Mouse (Mus musculus): ENCODE data around the gene Hcls1. TPM values are rescaled to one million over a fixed set of nuclear protein-coding genes. Genes with fewer than 3 reads are reported as not detected.

Hcls1 gene
- total RNA-seq, 2 experiments from 2014 or later: 2.8 to 3.7 TPM

DNA sequence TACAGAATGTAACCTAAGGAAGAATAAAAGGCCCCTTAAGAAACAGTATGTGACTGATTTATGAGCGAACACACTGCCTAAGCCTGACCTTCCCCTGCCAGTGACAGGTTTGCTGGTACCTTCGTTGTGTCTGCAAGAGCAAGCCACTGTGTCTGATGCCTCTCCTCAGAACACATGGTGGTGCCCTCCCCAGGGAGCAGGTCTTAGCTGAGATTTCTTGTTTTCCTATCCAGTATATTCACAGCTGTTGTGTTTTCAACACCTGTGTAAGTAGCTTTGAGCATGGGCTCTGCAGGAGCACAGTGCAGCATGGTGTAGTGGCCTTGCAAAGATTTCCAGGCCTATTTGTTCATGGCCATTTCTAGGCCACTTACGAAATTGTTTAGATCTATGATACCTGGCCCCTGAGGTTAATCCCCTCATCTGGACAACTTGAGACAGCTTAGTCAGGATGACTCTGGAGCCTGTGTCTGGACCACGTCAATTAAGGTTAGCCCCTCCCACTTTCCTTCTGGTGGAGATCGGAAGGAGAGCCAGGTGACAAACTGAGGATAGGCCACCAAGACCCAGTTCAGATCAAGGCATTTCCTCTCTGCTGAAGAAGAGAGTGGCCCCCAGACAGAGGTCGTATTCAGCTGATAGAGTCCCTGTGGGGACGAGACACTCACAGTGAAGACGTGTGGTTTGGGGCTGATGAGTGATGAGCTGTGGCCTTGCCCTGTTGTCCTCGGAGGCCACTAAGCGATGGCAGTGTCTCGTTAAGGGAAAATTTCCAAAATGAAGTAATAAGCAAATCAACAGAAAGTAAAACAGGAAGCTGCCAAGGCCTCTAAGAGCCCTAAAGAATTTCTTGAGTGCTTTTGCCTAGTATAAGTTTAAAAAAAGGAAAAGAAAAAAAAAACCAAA, 4.3 kb upstream of the Hcls1 start:
- DNase-seq: no peak

DNA sequence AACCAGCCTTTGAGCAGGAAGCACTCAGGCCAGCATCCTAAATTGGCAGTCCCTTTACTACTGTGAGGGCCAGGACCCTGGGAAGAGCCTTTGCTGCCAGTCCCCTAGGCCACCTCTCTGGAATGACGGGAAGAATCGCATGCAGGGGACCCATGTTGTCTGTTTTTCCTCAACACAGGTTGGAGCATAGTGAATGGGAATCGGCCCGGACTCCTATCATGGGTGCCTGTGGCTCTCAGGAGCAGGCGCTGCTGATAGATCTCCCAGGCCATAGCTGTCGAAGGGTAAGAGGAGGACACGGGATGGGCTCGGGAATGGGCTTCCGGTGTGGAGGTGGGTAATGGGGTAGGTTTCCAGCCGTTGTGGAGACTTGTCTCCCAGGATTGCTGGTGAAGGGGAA, 3.4 kb upstream of the Hcls1 start:
- no peak for DNase-seq

DNA sequence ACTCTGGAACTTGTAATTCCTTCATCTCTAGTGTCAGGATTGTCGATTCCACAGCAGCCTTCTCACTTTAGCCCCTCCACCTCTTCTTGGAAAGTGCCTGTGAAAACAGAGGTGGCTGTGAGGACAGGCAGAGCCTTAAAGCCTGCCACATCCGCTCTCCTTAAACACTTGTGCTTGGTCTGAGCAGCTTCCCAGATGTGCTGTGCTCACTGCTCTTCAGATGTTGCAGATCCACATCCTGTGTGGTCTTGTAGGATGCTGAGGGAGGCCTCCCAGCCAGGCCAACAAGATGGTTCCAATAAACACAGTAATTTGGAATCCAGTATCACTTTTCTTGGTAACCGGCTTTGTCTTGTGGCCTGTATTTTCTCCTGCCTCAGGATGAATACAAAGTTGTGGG, 2.8 kb upstream of the Hcls1 start:
- no peak for DNase-seq

DNA sequence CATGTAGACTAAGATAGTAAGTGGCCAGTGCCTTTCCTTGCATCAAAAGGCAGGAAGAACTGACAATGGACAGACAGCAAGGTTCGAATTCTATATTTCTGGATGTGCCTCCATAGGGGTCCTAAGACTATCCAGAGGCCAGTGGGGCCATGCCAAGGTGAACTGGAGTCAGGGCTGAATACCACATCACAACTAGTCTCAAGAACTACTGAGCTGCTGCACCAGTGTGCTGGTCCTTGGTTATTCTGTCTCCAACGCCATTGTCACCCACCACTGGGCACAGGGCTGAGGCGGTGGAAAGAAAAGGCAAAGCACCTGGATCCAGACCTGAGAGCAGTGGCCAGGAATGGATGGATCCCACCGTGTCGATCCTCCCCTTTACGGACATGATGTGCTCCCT, 2.2 kb upstream of the Hcls1 start:
- no peak for DNase-seq

DNA sequence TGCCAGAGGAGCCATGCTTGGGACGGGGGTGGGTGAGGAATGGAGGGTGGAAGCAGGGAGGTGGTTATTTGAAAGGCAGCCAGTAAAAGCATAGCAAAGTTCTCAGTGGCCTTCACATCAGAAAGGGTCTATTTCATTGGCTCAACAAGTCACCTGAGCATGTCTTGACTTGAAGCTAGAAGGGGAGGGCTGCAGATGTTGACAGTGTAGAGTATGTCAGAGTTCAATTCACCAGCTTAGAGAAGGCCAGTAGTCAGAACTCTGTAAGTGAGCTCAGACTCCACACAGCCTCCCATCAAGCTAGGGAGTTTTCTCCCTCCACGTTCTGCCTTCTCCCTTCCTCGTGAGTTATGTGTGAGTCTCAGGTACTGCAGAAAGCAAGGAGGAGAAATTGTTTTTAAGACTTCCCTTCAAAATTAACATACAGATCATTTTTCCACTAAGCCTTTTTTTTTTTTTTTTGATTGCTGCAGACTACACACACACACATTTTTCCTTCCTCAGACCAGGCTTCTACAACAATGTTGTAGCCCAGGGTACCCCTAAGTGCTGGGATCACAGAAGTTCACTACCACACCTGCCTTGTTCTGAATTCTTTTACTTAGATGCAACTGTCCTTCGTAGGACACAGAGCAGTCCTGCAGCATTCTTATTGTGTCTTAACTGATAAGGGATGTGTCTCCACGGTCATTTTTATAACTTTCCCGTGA, 497 bp upstream of the Hcls1 start:
- no peak for DNase-seq

DNA sequence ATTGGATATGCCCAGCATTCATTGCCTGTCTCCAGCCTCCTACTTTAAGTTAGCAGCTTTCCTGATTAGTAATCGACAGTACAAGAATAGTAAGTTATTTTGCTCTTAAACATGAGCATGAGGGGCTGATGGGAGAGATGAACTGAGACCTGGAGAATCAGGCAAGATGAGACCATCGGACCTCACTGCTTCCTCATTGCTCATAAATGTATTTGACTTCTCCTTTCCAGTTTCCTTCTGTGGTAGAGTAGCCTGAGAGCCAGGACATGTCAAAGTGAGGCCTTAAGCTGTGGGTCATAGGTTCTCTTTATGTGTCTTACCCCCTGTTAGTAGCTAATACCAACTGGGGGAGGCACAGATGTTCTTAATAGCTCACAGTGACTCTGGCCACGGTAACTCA, 1.0 kb downstream of the Hcls1 start:
- no peak for DNase-seq

DNA sequence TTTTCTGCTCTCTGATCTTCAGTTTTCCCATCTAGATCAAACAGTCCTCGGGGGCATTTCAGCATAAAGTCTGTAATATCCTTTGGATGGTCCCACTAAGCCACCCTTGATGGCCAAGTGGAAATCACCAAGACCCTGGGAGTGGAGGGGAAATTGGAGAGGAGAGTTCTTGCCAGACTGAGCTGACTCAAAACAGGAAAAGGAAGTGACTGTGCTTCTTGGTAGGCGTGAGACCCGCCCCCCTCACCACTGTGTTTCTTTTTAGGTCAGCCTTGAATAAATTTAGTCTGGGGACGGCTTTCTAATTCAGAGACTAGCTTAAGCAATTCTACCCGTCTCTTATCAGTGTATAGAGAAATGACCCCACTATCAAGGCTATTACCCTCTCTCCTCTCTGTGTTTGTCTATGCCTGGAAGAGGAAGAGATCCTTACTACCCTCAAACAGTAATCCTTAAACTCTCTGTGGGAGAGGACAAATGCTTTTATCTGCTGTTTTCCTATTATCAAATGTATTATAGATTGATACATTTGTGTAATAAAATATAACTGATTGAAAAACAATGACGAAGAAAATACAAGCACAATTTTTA, 6.4 kb downstream of the Hcls1 start:
- DNase-seq: no peak

DNA sequence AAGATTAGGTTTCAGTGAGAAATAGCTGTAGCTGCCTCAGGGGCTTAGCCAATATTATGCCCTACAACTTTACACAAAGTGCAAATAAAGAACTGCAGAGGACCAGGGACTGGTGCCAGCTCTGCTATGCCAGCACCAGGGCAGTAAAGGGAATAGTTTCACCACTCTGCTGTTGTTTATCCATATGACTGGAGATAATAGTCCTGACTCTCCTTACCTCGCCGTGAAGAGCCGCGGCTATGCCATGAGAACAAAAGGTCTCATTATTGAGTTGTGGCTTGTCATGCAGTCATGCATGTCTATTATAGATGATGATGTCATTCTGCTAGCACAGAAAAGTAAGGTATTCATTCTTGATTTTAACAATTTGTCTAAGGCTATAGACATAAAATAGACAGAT, 7.1 kb downstream of the Hcls1 start:
- no peak for DNase-seq

DNA sequence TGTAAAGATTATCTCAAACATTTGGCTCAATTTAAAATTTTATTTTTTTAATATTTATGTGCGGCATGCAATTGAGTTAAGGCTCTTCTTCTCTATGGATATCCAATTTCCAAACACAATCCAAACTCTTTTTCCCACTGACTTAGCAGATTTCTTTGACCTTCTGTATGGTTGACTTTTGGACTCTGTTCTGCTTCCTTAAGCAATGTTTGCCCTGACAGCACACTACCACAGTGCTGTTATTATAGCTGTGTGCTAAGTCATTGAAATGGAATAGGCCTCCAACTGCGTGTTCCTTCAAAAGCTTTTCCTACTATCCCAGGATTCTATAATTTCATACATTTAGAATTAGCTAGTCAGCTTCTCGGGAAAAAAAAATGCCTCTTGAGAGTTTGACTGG, 8.8 kb downstream of the Hcls1 start:
- DNase-seq: no peak

DNA sequence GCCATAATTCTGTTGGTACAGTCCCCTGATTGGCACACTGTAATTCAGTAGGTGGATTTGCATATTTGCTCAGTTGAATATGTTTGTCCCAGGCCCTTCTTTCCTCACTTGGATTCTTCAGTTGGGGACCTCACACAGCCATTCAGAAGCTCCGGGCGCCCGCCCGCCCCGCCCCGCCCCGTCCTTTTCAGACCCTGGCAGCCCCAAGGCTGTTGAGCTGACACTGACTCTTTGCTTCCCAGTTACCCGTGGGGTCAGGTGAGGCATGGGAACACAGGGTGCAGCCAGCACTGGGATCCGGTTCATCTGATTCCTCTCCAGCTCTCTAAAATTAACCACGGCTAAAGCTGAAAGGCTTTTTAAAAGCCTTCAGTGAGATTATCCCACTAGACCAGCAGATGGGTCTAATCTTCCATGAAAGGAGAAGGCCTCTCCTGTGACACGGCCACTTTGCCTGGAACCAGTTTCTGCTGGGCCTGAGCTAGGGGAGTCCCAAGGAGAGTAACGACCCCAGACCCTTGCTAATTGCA, 10.2 kb downstream of the Hcls1 start:
- peak; percentile 85 for DNase-seq

DNA sequence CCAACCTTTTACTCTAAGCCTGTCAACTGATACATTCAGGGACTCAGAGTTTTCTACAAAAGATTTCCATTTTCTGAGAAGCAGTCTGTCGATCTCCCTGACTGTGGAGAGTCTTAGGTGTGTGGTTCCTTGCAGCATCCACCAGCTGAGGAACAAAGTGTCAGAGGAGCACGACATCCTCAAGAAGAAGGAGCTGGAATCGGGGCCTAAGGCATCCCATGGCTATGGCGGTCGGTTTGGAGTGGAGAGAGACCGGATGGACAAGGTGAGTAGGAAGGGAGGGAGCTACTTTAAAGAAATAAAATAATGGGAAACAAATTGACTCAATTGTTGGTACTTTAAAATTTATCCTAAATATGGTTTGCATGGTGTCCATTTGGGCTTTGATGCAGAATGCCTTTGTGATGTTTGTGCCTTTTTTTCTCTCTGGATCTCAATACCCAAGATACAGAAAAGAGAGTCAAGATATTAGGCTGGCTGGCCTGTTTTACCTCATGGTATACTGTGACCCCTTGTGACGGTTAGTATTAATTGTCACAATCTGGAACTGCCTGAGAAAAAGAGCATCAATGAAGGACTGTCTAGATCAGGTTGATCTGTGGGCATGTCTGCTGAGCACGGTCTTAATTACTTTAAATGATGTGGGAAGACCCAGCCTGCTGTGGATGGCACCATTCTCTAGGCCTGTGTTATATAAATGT, 11.8 kb downstream of the Hcls1 start:
- no peak for DNase-seq

DNA sequence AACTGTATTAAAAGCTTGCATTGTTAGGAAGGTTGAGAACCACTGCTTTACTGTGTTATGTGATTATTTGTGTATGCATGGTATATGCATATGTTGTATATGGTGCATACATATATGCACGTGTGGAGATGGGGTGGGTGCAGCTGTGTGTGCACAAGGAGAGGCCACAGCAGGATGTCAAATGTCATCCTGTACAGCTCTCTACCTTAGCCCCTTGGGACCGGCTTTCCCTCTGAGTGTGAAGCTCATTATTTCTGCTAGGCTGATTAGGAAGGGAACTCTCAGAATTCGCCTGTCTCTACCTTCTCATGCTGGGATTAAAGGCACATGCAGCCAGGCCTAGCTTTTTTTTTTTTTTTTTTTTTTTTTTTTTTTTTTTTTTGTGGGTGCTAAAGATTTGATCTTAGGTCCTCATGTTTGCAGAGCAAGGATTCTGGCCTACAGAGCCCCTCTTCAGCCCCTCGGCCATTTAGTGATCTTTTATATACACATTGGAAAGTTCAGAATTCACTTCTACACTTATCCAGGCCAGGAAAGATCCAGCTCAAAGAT, 12.9 kb downstream of the Hcls1 start:
- no peak for DNase-seq

DNA sequence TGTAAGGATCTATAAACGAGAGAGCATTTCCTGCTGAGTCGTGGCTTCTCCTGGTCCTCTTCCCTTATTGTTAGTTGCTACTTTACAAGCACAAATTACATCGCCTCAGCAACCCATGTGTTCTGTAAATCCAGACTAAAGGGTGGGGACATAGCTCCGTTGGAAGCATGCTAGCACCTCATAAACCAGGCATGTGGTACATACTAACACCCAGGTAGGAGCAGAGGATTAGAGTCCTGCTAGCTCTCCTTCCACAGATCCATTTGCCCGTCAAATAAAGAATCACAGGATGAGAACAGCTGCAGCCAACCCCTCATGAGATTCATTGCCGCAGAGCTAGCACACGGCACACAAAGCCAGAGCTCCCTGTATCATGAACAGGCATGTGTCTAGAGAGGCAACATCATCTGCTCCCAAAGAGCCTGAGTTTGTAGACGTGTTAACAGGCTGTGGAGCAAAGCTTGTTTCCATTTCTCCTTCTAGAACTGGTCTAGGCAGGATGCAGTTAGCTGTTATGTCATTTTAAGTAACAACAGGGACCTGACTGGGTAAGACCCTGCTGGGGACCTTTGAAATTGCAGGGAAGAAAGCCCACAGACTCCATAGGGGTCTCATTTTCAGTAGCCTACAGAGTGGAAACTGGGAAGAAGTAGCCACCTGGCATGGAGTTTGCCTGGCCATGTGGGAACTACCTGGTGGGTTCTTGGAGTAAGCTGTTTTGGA, 15.0 kb downstream of the Hcls1 start:
- no peak for DNase-seq

DNA sequence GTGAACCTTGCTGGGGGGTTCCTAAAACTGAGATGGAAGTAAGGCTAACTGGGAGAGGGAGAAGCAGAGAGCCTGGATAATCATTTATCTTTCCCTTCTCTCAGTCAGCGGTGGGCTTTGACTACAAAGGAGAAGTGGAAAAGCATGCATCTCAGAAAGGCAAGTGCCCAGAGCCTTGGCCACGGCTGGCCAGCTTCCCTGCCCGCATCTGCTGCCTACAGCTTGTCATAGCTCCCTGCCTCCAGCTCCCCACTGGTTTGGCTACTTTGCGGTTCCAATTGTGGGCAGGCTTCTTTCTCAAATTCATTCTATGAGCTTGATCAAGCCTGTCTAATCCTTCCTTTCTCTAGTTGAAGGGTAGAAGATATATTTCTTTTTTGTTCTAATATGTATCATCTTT, 16.2 kb downstream of the Hcls1 start:
- no peak for DNase-seq

DNA sequence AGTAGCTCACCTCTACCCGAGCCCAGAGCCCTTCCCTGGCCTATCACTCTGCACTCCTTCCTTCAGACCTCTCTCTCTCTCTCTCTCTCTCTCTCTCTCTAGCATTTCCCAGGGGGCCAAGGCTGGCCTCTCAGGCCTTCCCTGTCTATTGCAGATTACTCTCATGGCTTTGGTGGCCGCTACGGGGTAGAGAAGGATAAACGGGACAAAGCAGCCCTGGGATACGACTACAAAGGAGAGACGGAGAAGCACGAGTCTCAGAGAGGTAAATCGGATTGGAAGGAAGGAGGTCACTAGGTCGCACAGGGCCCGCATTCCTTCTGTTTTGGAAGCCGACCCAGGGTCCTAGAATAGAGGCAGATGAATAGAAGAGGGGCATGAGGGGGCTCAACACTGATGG, 20.3 kb downstream of the Hcls1 start:
- DNase-seq: no peak

DNA sequence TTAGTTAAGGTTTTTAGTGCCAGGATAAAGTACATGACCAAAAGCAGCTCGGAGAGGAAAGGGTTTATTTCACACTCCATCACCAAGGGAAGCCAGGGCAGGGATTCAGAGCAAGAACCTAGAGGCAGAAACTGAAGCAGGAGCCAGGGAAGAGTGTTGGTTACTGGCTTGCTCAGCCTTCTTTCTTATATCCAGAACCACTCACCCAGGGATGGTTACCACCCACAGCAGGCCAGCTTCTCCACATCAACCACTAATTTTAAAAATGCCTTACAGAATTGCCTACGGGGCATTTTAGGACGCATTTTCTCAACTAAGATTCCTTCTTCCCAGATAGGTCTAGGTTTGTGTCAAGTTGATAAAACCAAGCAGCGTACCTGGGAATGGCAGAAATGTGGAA, 28.6 kb downstream of the Hcls1 start:
- no peak for DNase-seq

DNA sequence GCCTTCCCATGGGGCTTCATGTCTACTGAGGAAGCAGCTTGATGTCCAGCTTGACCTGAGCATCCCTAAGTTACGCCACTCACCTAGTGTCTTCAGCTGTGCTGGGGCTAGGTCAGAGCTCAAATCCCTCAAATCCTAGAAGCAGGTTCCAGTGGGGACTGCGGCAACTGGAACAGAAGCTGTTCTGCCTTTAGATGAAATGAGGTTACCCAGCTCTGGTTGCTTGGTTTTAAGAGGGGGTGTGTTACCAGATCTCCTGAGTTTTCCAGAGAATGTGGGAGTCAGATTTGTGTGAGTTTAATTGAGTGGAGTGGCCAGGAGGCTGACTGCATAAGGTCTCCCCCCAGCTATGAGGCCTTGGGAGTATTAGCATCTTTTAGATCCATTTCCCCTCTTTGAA, 44.3 kb downstream of the Hcls1 start:
- DNase-seq: no peak

DNA sequence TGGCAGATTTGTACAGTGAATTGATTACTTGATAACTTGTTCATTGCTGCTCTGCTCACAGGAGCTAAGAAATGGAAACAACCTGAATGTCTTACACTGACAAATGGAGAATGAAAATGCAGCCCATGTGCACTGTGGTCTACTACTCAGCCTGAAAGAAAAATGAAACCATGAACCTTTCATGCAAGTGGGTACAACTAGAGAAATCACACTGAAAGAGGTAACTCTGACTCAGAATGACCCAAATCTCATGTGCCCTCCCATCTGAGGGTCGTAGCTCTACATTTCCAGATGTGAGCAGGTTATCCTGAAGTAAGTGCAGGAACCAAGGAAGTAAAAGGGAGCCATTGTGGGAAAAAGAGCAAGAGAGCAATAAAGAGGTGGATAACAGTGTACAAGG, 49.0 kb downstream of the Hcls1 start:
- no peak for DNase-seq

DNA sequence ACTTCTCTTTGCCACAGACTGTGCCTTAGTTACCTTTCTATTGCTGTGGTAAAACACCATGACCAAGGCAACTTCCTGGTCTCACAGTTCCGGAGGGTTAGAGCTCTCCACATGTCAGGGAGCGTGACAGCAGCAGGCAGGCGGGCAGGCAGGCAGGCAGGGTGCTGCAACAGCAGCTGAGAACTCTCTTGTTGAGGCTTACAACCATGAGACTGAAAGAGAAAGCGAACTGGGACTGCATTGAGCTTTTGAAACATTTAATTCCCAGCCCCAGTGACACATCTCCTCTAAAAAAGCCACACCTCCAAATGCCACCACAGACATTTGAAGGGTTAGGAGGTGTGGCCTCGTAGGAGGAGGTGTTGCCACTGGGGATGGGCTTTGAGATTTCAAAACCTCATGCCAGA, 50.9 kb downstream of the Hcls1 start:
- DNase-seq: no peak

DNA sequence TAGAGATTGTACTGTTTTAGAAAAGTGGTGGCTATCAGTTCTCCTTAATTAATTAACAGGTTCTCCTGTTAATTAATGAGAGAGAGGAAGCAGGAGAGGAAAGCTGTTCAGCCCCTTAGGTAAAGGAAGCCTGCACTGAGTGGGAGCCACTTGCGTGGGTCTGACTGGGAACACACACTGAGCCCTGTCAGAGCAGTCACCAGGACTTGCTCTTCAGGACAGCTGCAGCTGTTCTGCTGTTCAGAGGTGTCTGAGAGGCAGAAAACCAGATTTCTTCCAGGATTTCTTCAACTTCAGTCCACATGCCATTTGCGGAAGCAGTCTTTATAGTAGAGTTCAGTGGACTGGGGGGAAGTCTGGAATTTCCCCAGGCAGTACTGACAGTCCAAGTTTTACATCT, 52.6 kb downstream of the Hcls1 start:
- no peak for DNase-seq

DNA sequence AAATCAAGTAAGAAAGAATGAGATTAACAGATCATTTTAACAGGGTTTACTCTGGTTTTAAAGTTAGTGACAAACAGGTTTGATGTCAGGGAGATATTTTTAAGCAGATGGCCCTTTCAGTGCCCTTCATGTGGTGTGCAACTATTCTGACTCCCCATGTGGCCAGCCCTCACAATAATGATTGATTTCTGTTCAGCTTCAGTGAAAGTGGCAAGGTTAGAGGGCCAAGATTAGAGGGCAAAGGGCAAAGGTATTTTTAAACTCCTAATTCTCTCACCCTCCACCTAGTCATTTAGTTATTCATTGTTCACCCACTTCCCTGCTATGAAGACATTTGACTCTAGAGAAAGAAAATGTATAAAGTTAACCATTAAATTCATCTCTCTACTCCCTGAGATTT, 53.3 kb downstream of the Hcls1 start:
- DNase-seq: no peak

DNA sequence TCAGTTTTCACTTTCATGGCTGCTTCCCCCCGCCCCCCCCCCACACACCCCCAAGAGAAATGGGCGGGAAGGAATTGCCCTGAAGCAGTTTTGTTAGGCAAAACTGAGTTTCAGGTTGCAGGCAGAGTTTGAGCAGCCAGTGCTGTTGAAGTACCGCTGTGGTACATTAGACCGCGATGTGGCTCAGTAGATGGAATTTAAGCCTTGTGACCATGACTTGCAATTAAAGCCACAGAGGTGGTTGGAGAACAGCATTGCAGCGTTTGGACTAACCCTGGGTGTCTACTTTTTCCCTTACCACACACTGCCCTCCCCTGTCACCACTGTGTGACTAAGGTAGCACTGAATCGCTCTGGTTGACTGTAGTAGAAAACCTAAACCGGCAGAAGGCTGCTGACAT, 54.7 kb downstream of the Hcls1 start:
- DNase-seq: peak; percentile 59
